In genomic region chr13:108836314-108836713, GRCm38 (mm10) we compare ENCODE assay signal across 13 mouse cellular contexts.
DNase-seq lines count a peak whose midpoint lies in the region.
"Had no signal": no experiment of that assay in that cellular context is flagged by ENCODE, and none has a peak within 500 bp of the region (broad histone marks: within the 10 kb centered on the region; RNA-seq: fewer than 3 reads in every experiment).

No protein-coding gene starts in this region.

- DNase-seq in cerebellum, adult 18-20 months, result peak; percentile 40 to 46
- no peak for DNase-seq in cerebellum, adult 11 months
- peak; percentile 57 for DNase-seq in cerebellum, adult 9-11 months
- DNase-seq in cerebellum, postnatal 25 days, result peak; percentile 47 to 59
- no peak for DNase-seq in testis, postnatal 14 days (ENCODE audit: low spot score)
- DNase-seq in testis, postnatal 10 days (ENCODE audit: low spot score), result no peak
- DNase-seq: adrenal gland, adult 2 months; adrenal gland, postnatal 14 days; forebrain, postnatal 0 days; gastrocnemius, adult 2 months; gastrocnemius, postnatal 14 days; heart, adult 11 months; kidney, adult 2 months had no signal

Comparison
In these comparisons a context has a peak if more than half of its experiments do, and no peak if none do; other contexts are left out.
1. DNase-seq: peak in cerebellum, adult 18-20 months (2 of 2), cerebellum, adult 9-11 months (single experiment) and cerebellum, postnatal 25 days (2 of 2); none in cerebellum, adult 11 months (single experiment), testis, postnatal 14 days (single experiment) and testis, postnatal 10 days (single experiment).